Mouse (Mus musculus): Measurements from ENCODE around the gene Hal.

DNA sequence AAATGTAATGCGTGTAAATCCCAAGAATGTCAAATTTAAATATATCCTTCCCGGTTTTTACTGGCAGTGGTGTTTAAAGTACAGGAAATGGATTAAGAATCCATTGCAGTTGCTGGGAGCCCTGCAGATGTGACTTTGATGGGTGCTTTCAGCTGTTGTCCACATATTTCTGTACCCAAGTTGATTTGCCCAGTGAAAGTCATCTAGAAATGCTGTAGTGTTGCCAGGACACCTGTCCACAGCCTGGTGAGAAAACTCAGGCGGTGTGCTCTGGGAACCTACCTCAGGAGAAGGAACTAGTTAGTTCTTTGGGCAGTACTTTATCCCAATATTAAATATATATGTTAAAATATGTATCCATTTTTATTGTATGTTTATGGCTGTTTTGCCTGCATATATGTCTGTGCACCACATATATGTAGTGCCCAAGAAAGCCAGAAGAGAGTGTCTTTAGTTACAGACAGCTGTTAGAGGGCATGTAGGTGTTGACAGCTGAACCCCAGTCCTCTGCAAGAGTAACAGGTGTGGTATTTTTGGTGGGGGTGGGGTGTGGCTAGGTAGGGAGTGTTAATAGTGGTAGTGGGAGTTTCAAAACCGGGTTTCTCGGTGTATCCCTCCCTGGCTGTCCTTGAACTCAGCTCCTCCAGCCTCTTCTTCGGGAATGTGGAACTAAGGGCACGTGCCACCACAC lies 25.7 kb upstream of the Hal start:
- TF ChIP-seq CTCF (IDR thresholded peaks at IDR 0.05; ENCODE audit: extremely low read depth, insufficient read depth, insufficient read length, insufficient replicate concordance) = no peak
- no peak for TF ChIP-seq POLR2A (IDR thresholded peaks at IDR 0.05; ENCODE audit: low read depth, low read length)

All from spleen, adult 2 months (tissue).